Mouse (Mus musculus): ENCODE measurements around the gene Mlf2. TPM values are rescaled to one million over a fixed set of nuclear protein-coding genes. Genes with fewer than 3 reads are reported as not detected.
A peak's percentile ranks its signal among the peaks of the same experiment; 100 is the strongest.

The Mlf2 gene
- polyA plus RNA-seq, 1 experiment from 2014 or later: 357 TPM

GRCm38 (mm10) chr6:124900056-124900800, 31.0 kb upstream of the Mlf2 start:
- Histone ChIP-seq H3K4me3 (no peak overlapping the region), H3K27me3 (replicated peaks) (no peaks in the 10 kb centered on the region), H3K4me2 (no peak overlapping the region), H3K9me3 (replicated peaks) (no peaks in the 10 kb centered on the region), H3K27ac (ENCODE audit: poor library complexity, severe bottlenecking) (no peak overlapping the region), H3K9ac (0 out of 2 replicates have a peak overlapping the region, but pooled peaks have one; percentile 21), H3K4me1 (replicated peaks) (peaks cover 9% of the 10 kb centered on the region), H3K36me3 (no peaks in the 10 kb centered on the region)
- no peak for ATAC-seq (ENCODE audit: insufficient number of reproducible peaks, low FRiP score)
- WGBS: 63% methylated on average over 8 of the region's 8 CpGs

- Histone ChIP-seq H3K36me3 (no peaks in the 10 kb centered on the region), H3K27me3 (replicated peaks) (no peaks in the 10 kb centered on the region), H3K27ac (ENCODE audit: poor library complexity, severe bottlenecking) (no peak overlapping the region), H3K4me2 (no peak overlapping the region), H3K9me3 (replicated peaks) (no peaks in the 10 kb centered on the region), H3K4me1 (replicated peaks) (peaks cover 12% of the 10 kb centered on the region), H3K4me3 (no peak overlapping the region), H3K9ac (peak overlapping the region; percentile 21; the same call in 1 of the 2 replicates)
- 28% methylated on average over 10 of the region's 10 CpGs for WGBS
- no peak for ATAC-seq (ENCODE audit: insufficient number of reproducible peaks, low FRiP score)
Measured at GRCm38 (mm10) chr6:124900801-124901480, 30.2 kb upstream of the Mlf2 start.

- no peak for ATAC-seq (ENCODE audit: insufficient number of reproducible peaks, low FRiP score)
- H3K36me3 ChIP-seq: no peaks in the 10 kb centered on the region
- peaks cover 12% of the 10 kb centered on the region for H3K4me1 ChIP-seq (replicated peaks)
- H3K27me3 ChIP-seq (replicated peaks): no peaks in the 10 kb centered on the region
- H3K9me3 ChIP-seq (replicated peaks): no peaks in the 10 kb centered on the region
- H3K4me3 ChIP-seq: no peak overlapping the region
- no peak overlapping the region for H3K27ac ChIP-seq (ENCODE audit: poor library complexity, severe bottlenecking)
- H3K9ac ChIP-seq: no peak overlapping the region
- H3K4me2 ChIP-seq: no peak overlapping the region
Measured at GRCm38 (mm10) chr6:124901851-124902250, 29.3 kb upstream of the Mlf2 start.

- WGBS: under 1% methylated on average over 23 of the region's 23 CpGs
- no peaks in the 10 kb centered on the region for H3K36me3 ChIP-seq
- no peaks in the 10 kb centered on the region for H3K9me3 ChIP-seq (replicated peaks)
- H3K4me1 ChIP-seq (replicated peaks): peaks cover 12% of the 10 kb centered on the region
- H3K4me3 ChIP-seq: peak overlapping the region; percentile 56
- H3K27ac ChIP-seq (ENCODE audit: poor library complexity, severe bottlenecking): peak overlapping the region; percentile 96
- H3K27me3 ChIP-seq (replicated peaks): peaks cover 7% of the 10 kb centered on the region; the same call in 1 of the 2 replicates
- ATAC-seq (ENCODE audit: insufficient number of reproducible peaks, low FRiP score): peak; percentile 88
- peak overlapping the region; percentile 77 for H3K9ac ChIP-seq
- peak overlapping the region; percentile 84 for H3K4me2 ChIP-seq
Measured at GRCm38 (mm10) chr6:124903580-124904151, 27.5 kb upstream of the Mlf2 start.

GRCm38 (mm10) chr6:124904161-124904981, 26.8 kb upstream of the Mlf2 start:
- H3K9me3 ChIP-seq (replicated peaks): no peaks in the 10 kb centered on the region
- 8% methylated on average over 24 of the region's 24 CpGs for WGBS
- no peaks in the 10 kb centered on the region for H3K36me3 ChIP-seq
- H3K4me3 ChIP-seq: peak overlapping the region; percentile 56
- peak overlapping the region; percentile 77 for H3K9ac ChIP-seq
- H3K27me3 ChIP-seq (replicated peaks): peaks cover 8% of the 10 kb centered on the region; the same call in 1 of the 2 replicates
- peak; percentile 66 for ATAC-seq (ENCODE audit: insufficient number of reproducible peaks, low FRiP score)
- peak overlapping the region; percentile 84 for H3K4me2 ChIP-seq
- H3K27ac ChIP-seq (ENCODE audit: poor library complexity, severe bottlenecking): peak overlapping the region; percentile 96
- H3K4me1 ChIP-seq (replicated peaks): peaks cover 12% of the 10 kb centered on the region

GRCm38 (mm10) chr6:124904991-124905860, 26.0 kb upstream of the Mlf2 start:
- no peak for ATAC-seq (ENCODE audit: insufficient number of reproducible peaks, low FRiP score)
- peak overlapping the region; percentile 84 for H3K4me2 ChIP-seq
- 38% methylated on average over 13 of the region's 16 CpGs for WGBS
- H3K36me3 ChIP-seq: no peaks in the 10 kb centered on the region
- peak overlapping the region; percentile 96 for H3K27ac ChIP-seq (ENCODE audit: poor library complexity, severe bottlenecking)
- H3K27me3 ChIP-seq (replicated peaks): peaks cover 16% of the 10 kb centered on the region
- H3K9me3 ChIP-seq (replicated peaks): no peaks in the 10 kb centered on the region
- H3K4me3 ChIP-seq: peak overlapping the region; percentile 56
- peaks cover 20% of the 10 kb centered on the region for H3K4me1 ChIP-seq (replicated peaks)
- H3K9ac ChIP-seq: peak overlapping the region; percentile 73

GRCm38 (mm10) chr6:124907767-124908166, 23.4 kb upstream of the Mlf2 start:
- Histone ChIP-seq H3K4me3 (no peak overlapping the region), H3K36me3 (peaks cover under 1% of the 10 kb centered on the region), H3K27me3 (replicated peaks) (peaks cover 24% of the 10 kb centered on the region), H3K4me1 (replicated peaks) (peaks cover 33% of the 10 kb centered on the region), H3K9ac (no peak overlapping the region), H3K9me3 (replicated peaks) (no peaks in the 10 kb centered on the region), H3K27ac (ENCODE audit: poor library complexity, severe bottlenecking) (no peak overlapping the region), H3K4me2 (no peak overlapping the region)
- ATAC-seq (ENCODE audit: insufficient number of reproducible peaks, low FRiP score): no peak
- 71% methylated on average over 1 of the region's 1 CpGs for WGBS

- Histone ChIP-seq H3K4me3 (peak overlapping the region; percentile 23), H3K4me1 (replicated peaks) (peaks cover 41% of the 10 kb centered on the region), H3K4me2 (peak overlapping the region; percentile 58), H3K9me3 (replicated peaks) (no peaks in the 10 kb centered on the region), H3K36me3 (peaks cover 21% of the 10 kb centered on the region), H3K9ac (peak overlapping the region; percentile 56), H3K27ac (ENCODE audit: poor library complexity, severe bottlenecking) (no peak overlapping the region), H3K27me3 (replicated peaks) (peaks cover 24% of the 10 kb centered on the region)
- 0 out of 2 replicates have a peak, but pooled peaks have one; percentile 11 for ATAC-seq (ENCODE audit: insufficient number of reproducible peaks, low FRiP score)
- 3% methylated on average over 31 of the region's 32 CpGs for WGBS
Measured at GRCm38 (mm10) chr6:124910032-124910431, 21.2 kb upstream of the Mlf2 start.

- H3K36me3 ChIP-seq: peaks cover 21% of the 10 kb centered on the region
- H3K27ac ChIP-seq (ENCODE audit: poor library complexity, severe bottlenecking): no peak within 1 kb of the TSS
- H3K9ac ChIP-seq: peak within 1 kb of the TSS; percentile 59
- peak within 1 kb of the TSS; percentile 49 for H3K4me2 ChIP-seq
- no peaks in the 10 kb centered on the region for H3K9me3 ChIP-seq (replicated peaks)
- peaks cover 50% of the 10 kb centered on the region for H3K4me1 ChIP-seq (replicated peaks)
- no peak for ATAC-seq (ENCODE audit: insufficient number of reproducible peaks, low FRiP score)
- H3K27me3 ChIP-seq (replicated peaks): peaks cover 24% of the 10 kb centered on the region
- no peak within 1 kb of the TSS for H3K4me3 ChIP-seq
- WGBS: 15% methylated on average over 12 of the region's 13 CpGs
Measured at GRCm38 (mm10) chr6:124911533-124912218, 19.5 kb upstream of the Mlf2 start, which contains the start of gene Lag3. Gene Lag3 (minus strand): TSS chr6:124911705.

All from heart, embryonic 12.5 days (tissue).